Mouse (Mus musculus): ENCODE results near the gene Hist3h2ba. TPM values are rescaled to one million over a fixed set of nuclear protein-coding genes. Genes with fewer than 3 reads are reported as not detected.
A peak's percentile ranks its signal among the peaks of the same experiment; 100 is the strongest.

The Hist3h2ba gene
- total and polyA plus RNA-seq, 3 experiments: 6.0 to 23.2 TPM; not detected in 1

- Histone ChIP-seq H3K9me3 (replicated peaks) (no peaks in the 10 kb centered on the region), H3K4me3 (ENCODE audit: low read depth, low read length) (peak overlapping the region; percentile 72), H3K36me3 (replicated peaks) (peaks cover 19% of the 10 kb centered on the region), H3K4me1 (ENCODE audit: insufficient read depth, low read depth, low read length) (peaks cover 36% of the 10 kb centered on the region), H3K27me3 (ENCODE audit: insufficient read depth, low read length) (peaks cover 9% of the 10 kb centered on the region)
- TF ChIP-seq TAL1 (conservative IDR thresholded peaks at IDR 0.05; ENCODE audit: low read depth, low read length) (no peak), POLR2AphosphoS5 (IDR thresholded peaks at IDR 0.05; ENCODE audit: insufficient replicate concordance, low read depth, low read length) (peak; percentile 85; the same call in 1 of the 2 replicates)
- DNase-seq (ENCODE audit: low spot score) (no peak), ATAC-seq (ENCODE audit: extremely low read depth, insufficient number of reproducible peaks, low FRiP score, poor library complexity, severe bottlenecking) (no peak)
Observed at GRCm38 (mm10) chr11:58955143-58955867, 6.6 kb downstream of the Hist3h2ba start.

GRCm38 (mm10) chr11:58955868-58956257 is 7.1 kb downstream of the Hist3h2ba start:
- Histone ChIP-seq H3K4me3 (ENCODE audit: low read depth, low read length) (peak overlapping the region; percentile 72), H3K9me3 (replicated peaks) (no peaks in the 10 kb centered on the region), H3K27me3 (ENCODE audit: insufficient read depth, low read length) (peaks cover 7% of the 10 kb centered on the region), H3K4me1 (ENCODE audit: insufficient read depth, low read depth, low read length) (peaks cover 36% of the 10 kb centered on the region), H3K36me3 (replicated peaks) (peaks cover 19% of the 10 kb centered on the region)
- no peak for ATAC-seq (ENCODE audit: extremely low read depth, insufficient number of reproducible peaks, low FRiP score, poor library complexity, severe bottlenecking)
- DNase-seq (ENCODE audit: low spot score): no peak
- TF ChIP-seq POLR2AphosphoS5 (IDR thresholded peaks at IDR 0.05; ENCODE audit: insufficient replicate concordance, low read depth, low read length) (no peak), CTCF (IDR thresholded peaks at IDR 0.05; ENCODE audit: low read depth, low read length) (no peak), GATA1 (IDR thresholded peaks at IDR 0.05; ENCODE audit: borderline replicate concordance, low read length) (no peak)

GRCm38 (mm10) chr11:58957226-58957914 is 8.7 kb downstream of the Hist3h2ba start:
- H3K27me3 ChIP-seq (ENCODE audit: insufficient read depth, low read length): no peaks in the 10 kb centered on the region; the same call in 1 of the 2 replicates
- no peak for TF ChIP-seq CTCF (IDR thresholded peaks at IDR 0.05; ENCODE audit: low read depth, low read length)
- DNase-seq (ENCODE audit: low spot score) (no peak), ATAC-seq (ENCODE audit: extremely low read depth, insufficient number of reproducible peaks, low FRiP score, poor library complexity, severe bottlenecking) (no peak)
- H3K36me3 ChIP-seq (replicated peaks): peaks cover 26% of the 10 kb centered on the region
- H3K9me3 ChIP-seq (replicated peaks): peaks cover 6% of the 10 kb centered on the region
- peaks cover 36% of the 10 kb centered on the region for H3K4me1 ChIP-seq (ENCODE audit: insufficient read depth, low read depth, low read length)
- peak overlapping the region; percentile 51; the same call in 1 of the 2 replicates for H3K4me3 ChIP-seq (ENCODE audit: low read depth, low read length)

DNA sequence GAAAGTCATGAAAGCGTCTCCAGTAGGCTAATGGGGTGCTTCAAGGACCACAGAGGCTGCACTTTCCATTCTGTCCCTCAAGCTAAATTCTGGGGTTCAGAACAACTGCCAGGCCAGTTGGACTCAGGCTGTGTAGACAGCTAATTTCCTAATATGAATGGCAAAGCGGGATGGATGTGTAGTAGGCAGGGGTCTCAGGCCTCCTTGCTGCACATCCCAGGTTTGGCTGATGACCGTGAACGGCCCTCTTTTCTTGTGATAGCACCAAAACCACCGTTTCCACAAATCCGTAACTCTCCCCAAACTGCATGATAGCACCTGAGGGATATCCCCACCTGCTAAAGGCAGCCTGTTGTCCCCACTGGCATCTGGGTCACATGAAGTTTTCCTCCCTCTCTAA is 9.8 kb downstream of the Hist3h2ba start:
- DNase-seq (ENCODE audit: low spot score): no peak
- TF ChIP-seq POLR2AphosphoS5 (IDR thresholded peaks at IDR 0.05; ENCODE audit: insufficient replicate concordance, low read depth, low read length) (no peak), GATA2 (IDR thresholded peaks at IDR 0.05; ENCODE audit: borderline replicate concordance, low read depth, low read length) (no peak), TAL1 (conservative IDR thresholded peaks at IDR 0.05; ENCODE audit: low read depth, low read length) (no peak), CTCF (IDR thresholded peaks at IDR 0.05; ENCODE audit: low read depth, low read length) (no peak), GATA1 (IDR thresholded peaks at IDR 0.05; ENCODE audit: borderline replicate concordance, low read length) (no peak)
- H3K27me3 ChIP-seq (ENCODE audit: insufficient read depth, low read length): no peaks in the 10 kb centered on the region; the same call in 1 of the 2 replicates
- H3K36me3 ChIP-seq (replicated peaks): peaks cover 27% of the 10 kb centered on the region
- peaks cover 6% of the 10 kb centered on the region for H3K9me3 ChIP-seq (replicated peaks)
- H3K4me1 ChIP-seq (ENCODE audit: insufficient read depth, low read depth, low read length): peaks cover 37% of the 10 kb centered on the region
- H3K4me3 ChIP-seq (ENCODE audit: low read depth, low read length): no peak overlapping the region
- ATAC-seq (ENCODE audit: extremely low read depth, insufficient number of reproducible peaks, low FRiP score, poor library complexity, severe bottlenecking): no peak

DNA sequence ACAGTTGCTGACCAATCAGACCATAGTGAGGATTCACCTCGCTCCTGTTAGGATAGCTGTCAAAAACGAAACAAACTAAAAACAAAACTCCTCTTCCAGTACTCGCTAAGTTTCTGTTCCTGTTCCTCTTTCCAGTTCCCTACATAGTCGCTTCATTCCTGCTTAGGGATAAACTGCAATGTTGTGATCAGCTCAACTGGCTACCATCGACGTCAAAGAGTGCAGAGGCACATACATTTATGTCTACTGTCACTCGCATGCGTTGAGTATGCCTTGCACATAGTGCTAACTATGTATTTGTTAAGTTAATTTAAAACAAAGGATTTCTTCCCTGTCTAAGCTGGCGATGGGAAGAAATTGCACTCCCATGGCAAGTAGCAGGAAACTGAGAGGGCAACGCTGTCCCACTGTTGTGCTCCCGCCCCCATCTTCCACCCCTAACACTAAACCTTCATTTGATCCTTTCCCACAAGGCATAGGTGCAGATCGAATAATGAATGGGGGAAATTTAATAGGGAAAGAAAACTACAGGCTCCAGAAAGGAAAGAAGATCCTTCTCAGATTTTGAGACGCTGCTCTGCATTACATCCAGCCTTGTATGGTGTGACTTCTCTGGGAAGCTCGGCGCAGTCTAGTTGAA is 10.6 kb downstream of the Hist3h2ba start:
- peaks cover 33% of the 10 kb centered on the region for H3K36me3 ChIP-seq (replicated peaks)
- DNase-seq (ENCODE audit: low spot score) (no peak), ATAC-seq (ENCODE audit: extremely low read depth, insufficient number of reproducible peaks, low FRiP score, poor library complexity, severe bottlenecking) (no peak)
- H3K4me3 ChIP-seq (ENCODE audit: low read depth, low read length): peak overlapping the region; percentile 75; the same call in 1 of the 2 replicates
- no peaks in the 10 kb centered on the region; the same call in 1 of the 2 replicates for H3K27me3 ChIP-seq (ENCODE audit: insufficient read depth, low read length)
- peaks cover 6% of the 10 kb centered on the region for H3K9me3 ChIP-seq (replicated peaks)
- no peak for TF ChIP-seq CTCF (IDR thresholded peaks at IDR 0.05; ENCODE audit: low read depth, low read length)
- no peak for TF ChIP-seq TAL1 (conservative IDR thresholded peaks at IDR 0.05; ENCODE audit: low read depth, low read length)
- TF ChIP-seq GATA2 (IDR thresholded peaks at IDR 0.05; ENCODE audit: borderline replicate concordance, low read depth, low read length): no peak
- no peak for TF ChIP-seq POLR2AphosphoS5 (IDR thresholded peaks at IDR 0.05; ENCODE audit: insufficient replicate concordance, low read depth, low read length)
- TF ChIP-seq GATA1 (IDR thresholded peaks at IDR 0.05; ENCODE audit: borderline replicate concordance, low read length): no peak
- peaks cover 36% of the 10 kb centered on the region for H3K4me1 ChIP-seq (ENCODE audit: insufficient read depth, low read depth, low read length)

- TF ChIP-seq GATA2 (IDR thresholded peaks at IDR 0.05; ENCODE audit: borderline replicate concordance, low read depth, low read length) (no peak), CTCF (IDR thresholded peaks at IDR 0.05; ENCODE audit: low read depth, low read length) (no peak), TAL1 (conservative IDR thresholded peaks at IDR 0.05; ENCODE audit: low read depth, low read length) (no peak)
- peak; percentile 91 for DNase-seq (ENCODE audit: low spot score)
- H3K9me3 ChIP-seq (replicated peaks): peaks cover 6% of the 10 kb centered on the region
- H3K4me1 ChIP-seq (ENCODE audit: insufficient read depth, low read depth, low read length): peaks cover 40% of the 10 kb centered on the region
- H3K36me3 ChIP-seq (replicated peaks): peaks cover 39% of the 10 kb centered on the region
- H3K27me3 ChIP-seq (ENCODE audit: insufficient read depth, low read length): no peaks in the 10 kb centered on the region; the same call in 1 of the 2 replicates
- H3K4me3 ChIP-seq (ENCODE audit: low read depth, low read length): peak overlapping the region; percentile 75
- peak; percentile 82 for ATAC-seq (ENCODE audit: extremely low read depth, insufficient number of reproducible peaks, low FRiP score, poor library complexity, severe bottlenecking)
Observed at GRCm38 (mm10) chr11:58959921-58960465, 11.3 kb downstream of the Hist3h2ba start.

Measured in G1E (cell line).